Mouse (Mus musculus) cerebellum, adult 2 months (tissue): ENCODE results near the gene Prr18. TPM values are rescaled to one million over a fixed set of nuclear protein-coding genes. Genes with fewer than 3 reads are reported as not detected.
A peak's percentile ranks its signal among the peaks of the same experiment; 100 is the strongest.

Source experiments
- DNase-seq, 2 experiments: peaks; one replicate each; pipeline ENCODE4 v3.0.0; 2021
- H3K27ac ChIP-seq: fragments of 200-500 bp; 2 replicates; pipeline ENCODE4 v1.5.1; 2012; ENCODE audit warnings: low read length, control low read depth, inconsistent platforms; ENCODE audit not compliant: insufficient read depth
- H3K27me3 ChIP-seq: fragments of 200-500 bp; 2 replicates; pipeline ENCODE4 v1.6.1; 2012; ENCODE audit warnings: inconsistent platforms, mild to moderate bottlenecking, low read length, moderate library complexity; ENCODE audit not compliant: control insufficient read depth, insufficient read depth
- H3K4me1 ChIP-seq: fragments of 200-500 bp; 2 replicates; pipeline ENCODE4 v1.6.1; 2011; ENCODE audit warnings: low read length; ENCODE audit not compliant: control insufficient read depth, insufficient read depth
- H3K4me3 ChIP-seq: fragments of 200-500 bp; replicated peaks from 2 replicates; pipeline ENCODE3; 2011; ENCODE audit warnings: mild to moderate bottlenecking, low read depth, low read length, control low read depth; ENCODE audit not compliant: insufficient read depth
- CTCF ChIP-seq: fragments of 200-500 bp; IDR thresholded peaks from 2 replicates; pipeline ENCODE4 v1.5.1; 2011; ENCODE audit warnings: low read depth, mild to moderate bottlenecking, control low read depth, low read length, moderate library complexity, borderline replicate concordance; ENCODE audit not compliant: insufficient read depth
- POLR2A ChIP-seq: fragments of 200-500 bp; IDR thresholded peaks from 2 replicates; pipeline ENCODE4 v1.6.1; 2011; ENCODE audit warnings: low read length, control low read depth, borderline replicate concordance; ENCODE audit not compliant: insufficient read depth
- WGBS: fragments of 180-500 bp; shearing (Covaris S2); methylation state at CpG from one replicate; pipeline ENCODE4 v1.1.7; 2018; 5-methylcytosine and 5-hydroxymethylcytosine counted together
- polyA plus RNA-seq: library from polyadenylated mRNA; depleted of rRNA; stranded (reverse); fragments of >200 nt; gene quantifications from 2 replicates; pipeline ENCODE4 v1.2.3, GENCODE M21; 2012

Prr18 gene
- polyA plus RNA-seq, 1 experiment: 78.1 TPM

DNA sequence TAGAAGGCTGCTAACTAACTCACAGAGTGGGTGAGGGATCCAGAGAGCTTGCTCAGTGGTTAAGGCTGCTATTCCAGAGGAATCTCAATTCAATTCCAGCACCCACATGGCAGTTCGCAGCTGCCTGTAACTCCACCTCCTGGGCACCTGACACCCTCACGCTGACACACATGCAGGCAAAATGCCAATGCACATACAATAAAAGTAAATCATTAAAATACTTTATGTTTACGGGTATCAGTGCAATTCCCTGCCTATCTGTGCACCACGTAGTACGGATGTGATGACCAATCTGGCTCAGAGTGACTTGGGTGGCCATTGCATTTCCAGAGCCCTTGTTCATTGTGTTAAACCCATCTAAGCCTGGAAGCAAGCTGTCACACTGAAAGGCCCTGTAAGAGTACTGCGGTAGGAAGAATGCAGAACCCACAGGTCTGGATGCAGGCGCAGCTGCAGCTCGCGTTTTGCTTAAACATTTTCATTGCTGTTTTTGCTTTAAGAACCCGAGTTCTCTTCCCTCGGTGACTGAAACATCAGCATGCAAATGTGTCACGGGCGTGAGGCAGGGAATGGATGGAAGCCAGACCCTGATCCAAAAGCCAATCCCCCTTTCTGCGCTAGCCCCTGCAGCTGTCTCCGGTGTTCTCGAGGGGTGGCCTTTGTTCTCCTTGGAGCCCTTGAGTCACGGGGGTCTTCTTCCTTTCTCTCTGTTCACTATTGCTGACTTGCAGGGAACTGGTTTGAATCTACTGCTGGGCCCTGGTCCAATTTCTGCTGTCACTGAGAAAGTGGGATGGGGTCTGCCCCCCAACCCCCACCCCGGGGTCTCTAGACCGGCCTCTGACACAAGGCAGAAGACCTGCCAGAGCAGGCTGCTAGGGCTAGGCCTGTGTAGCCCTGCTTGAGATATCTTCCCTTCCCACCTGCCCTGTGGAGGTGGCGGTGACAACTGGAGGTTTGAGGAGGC is 30.5 kb downstream of the Prr18 start:
- H3K27me3 ChIP-seq: no peaks in the 10 kb centered on the region
- no peak overlapping the region for H3K4me3 ChIP-seq
- TF ChIP-seq POLR2A (no peak), CTCF (no peak)
- peak; percentile 33 to 41 for DNase-seq
- H3K4me1 ChIP-seq: peaks cover 13% of the 10 kb centered on the region; the same call in 1 of the 2 replicates
- no peak overlapping the region; the same call in 1 of the 2 replicates for H3K27ac ChIP-seq
- 47% methylated on average over 20 of the region's 20 CpGs for WGBS

- DNase-seq: peak; percentile 68 to 75
- Histone ChIP-seq H3K27me3 (no peaks in the 10 kb centered on the region), H3K4me1 (peaks cover 13% of the 10 kb centered on the region; the same call in 1 of the 2 replicates), H3K4me3 (no peak overlapping the region), H3K27ac (peak overlapping the region; percentile 2; the same call in 1 of the 2 replicates)
- TF ChIP-seq CTCF (no peak), POLR2A (no peak)
- WGBS: 7% methylated on average over 8 of the region's 8 CpGs
Observed at GRCm38 (mm10) chr17:8368570-8368969, 31.3 kb downstream of the Prr18 start.

DNA sequence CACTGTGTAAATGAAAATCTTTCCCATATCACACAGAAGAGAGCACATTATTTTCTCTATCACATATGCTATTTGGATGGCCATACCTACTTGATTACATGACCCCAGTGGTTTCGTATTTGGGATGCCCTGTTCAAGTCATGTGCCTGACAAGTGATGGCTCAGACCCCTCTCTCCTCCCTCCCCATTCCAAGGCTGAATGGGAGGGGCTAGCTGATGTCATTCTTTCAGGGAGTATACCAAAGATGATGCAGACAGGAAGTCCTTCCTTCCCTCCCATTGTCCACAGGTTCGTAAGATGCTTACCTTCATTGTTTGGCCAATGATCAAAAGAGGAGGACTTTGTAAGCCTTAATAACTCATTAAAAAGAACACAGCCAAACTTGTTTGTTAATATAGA is 31.9 kb downstream of the Prr18 start:
- no peak overlapping the region for H3K4me3 ChIP-seq
- TF ChIP-seq POLR2A: no peak
- no peak for TF ChIP-seq CTCF

DNA sequence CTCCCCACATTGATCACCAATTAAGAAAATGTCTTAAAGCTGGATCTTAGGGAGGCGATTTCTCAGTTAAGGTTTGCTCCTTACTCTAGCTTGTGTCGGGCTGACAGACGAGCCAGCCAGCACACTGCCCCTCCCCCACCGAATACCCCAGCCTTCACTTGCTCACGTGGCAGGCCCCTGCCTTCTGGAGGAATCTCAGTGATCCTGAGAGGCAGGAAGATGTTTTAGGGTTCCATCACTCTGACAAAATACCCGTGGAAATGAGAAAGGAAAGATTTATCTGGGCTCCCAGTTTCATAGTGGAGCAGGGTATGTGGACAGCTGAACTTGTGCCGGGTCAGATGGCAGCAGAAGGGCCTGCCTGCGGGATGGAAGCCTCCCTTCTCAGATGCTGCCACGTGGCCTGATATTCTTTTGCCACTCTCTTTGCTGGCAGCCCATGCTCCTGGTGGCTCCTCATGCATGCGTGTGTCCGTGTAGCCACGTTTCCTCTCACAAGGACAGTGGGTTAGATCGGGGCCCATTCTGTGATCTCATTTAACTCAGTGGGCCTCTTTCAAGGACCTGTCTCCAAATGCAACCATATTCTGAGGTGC is 33.5 kb downstream of the Prr18 start:
- no peak overlapping the region for H3K27ac ChIP-seq
- H3K4me3 ChIP-seq: no peak overlapping the region
- 46% methylated on average over 13 of the region's 13 CpGs for WGBS
- peaks cover 13% of the 10 kb centered on the region; the same call in 1 of the 2 replicates for H3K4me1 ChIP-seq
- TF ChIP-seq CTCF (no peak), POLR2A (no peak)
- no peak for DNase-seq
- no peaks in the 10 kb centered on the region for H3K27me3 ChIP-seq

More for the DNA sequence above, 31.9 kb downstream of the Prr18 start:
- Histone ChIP-seq H3K27me3 (no peaks in the 10 kb centered on the region), H3K4me1 (peaks cover 13% of the 10 kb centered on the region; the same call in 1 of the 2 replicates), H3K27ac (no peak overlapping the region)
- DNase-seq: no peak
- WGBS: 67% methylated on average over 2 of the region's 2 CpGs

- peak overlapping the region; percentile 9 for H3K4me3 ChIP-seq
- DNase-seq: peak; percentile 48 to 57
- no peak for TF ChIP-seq CTCF
- no peak for TF ChIP-seq POLR2A
- H3K27me3 ChIP-seq: no peaks in the 10 kb centered on the region
- H3K27ac ChIP-seq: no peak overlapping the region
- peaks cover 13% of the 10 kb centered on the region; the same call in 1 of the 2 replicates for H3K4me1 ChIP-seq
- WGBS: 12% methylated on average over 7 of the region's 7 CpGs
Observed at GRCm38 (mm10) chr17:8371834-8372233, 34.6 kb downstream of the Prr18 start.

- peaks cover 13% of the 10 kb centered on the region; the same call in 1 of the 2 replicates for H3K4me1 ChIP-seq
- peak; percentile 76 to 83 for DNase-seq
- H3K4me3 ChIP-seq: peak overlapping the region; percentile 27
- H3K27ac ChIP-seq: no peak overlapping the region
- TF ChIP-seq POLR2A (no peak), CTCF (peak; percentile 85)
- 3% methylated on average over 18 of the region's 18 CpGs for WGBS
- H3K27me3 ChIP-seq: no peaks in the 10 kb centered on the region
Observed at GRCm38 (mm10) chr17:8372286-8373046, 35.2 kb downstream of the Prr18 start.

DNA sequence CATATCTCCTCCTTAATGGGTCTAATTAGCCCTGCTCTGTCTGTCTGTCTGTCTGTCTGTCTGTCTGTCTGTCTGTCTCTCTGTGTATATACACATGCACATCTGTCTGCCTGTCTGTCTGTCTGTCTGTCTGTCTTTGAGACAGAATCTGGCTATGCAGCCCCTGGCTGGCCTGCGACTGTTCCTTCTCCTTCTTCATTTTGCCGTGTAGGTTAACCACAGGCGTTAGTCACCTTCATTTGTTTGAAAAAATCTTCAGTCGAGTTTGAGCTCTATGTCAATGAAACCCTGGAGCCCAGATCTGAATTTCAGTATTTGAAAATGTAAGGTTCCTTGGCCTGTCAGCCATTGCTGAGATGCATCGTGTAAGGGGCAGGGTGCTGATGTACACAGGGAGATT is 40.0 kb downstream of the Prr18 start:
- no peak overlapping the region for H3K4me3 ChIP-seq
- no peaks in the 10 kb centered on the region for H3K27me3 ChIP-seq
- TF ChIP-seq CTCF (no peak), POLR2A (no peak)
- 71% methylated on average over 5 of the region's 5 CpGs for WGBS
- no peak overlapping the region for H3K27ac ChIP-seq
- DNase-seq: no peak
- H3K4me1 ChIP-seq: peaks cover under 1% of the 10 kb centered on the region; the same call in 1 of the 2 replicates
